Mouse (Mus musculus): ENCODE measurements around the gene Zcchc10. TPM values are rescaled to one million over a fixed set of nuclear protein-coding genes. Genes with fewer than 3 reads are reported as not detected.
"Not testable (repeated sequence)": the region's sequence is repeated elsewhere in the genome, so short reads cannot be mapped to it uniquely, and the experiment has no call there.

The Zcchc10 gene
- 28.6 and 30.1 TPM in 2 replicates for polyA plus RNA-seq (2015; fragmentation: Nextera tagmentation; extraction: Ambion mirVana)

DNA sequence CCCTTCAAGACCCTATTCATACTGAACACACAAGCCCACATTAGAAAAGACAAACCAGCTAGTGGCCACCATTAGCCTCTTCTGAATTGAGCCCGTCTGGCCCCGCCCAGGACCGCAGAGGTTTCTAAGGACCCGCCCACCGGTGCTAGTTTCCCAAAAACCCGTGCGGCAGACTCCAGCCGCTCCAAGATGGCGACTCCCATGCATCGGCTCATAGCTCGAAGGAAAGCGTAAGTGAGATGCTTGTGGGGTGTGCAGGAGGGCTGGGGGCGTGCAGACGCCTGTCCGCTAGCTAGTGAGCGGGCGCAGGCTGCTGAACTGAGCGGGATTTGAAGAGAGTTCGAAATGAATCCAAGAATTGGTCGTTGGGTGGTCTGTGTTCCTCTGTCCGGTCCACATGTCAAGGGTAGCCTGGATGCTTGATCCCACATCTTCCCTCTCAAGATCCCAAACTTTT is at the start of gene Zcchc10:
Zcchc10 (plus strand) TSS at position 168 of the 457 bp plus-strand sequence.
- DNase-seq (ENCODE audit: low spot score) = peak; percentile 83

DNA sequence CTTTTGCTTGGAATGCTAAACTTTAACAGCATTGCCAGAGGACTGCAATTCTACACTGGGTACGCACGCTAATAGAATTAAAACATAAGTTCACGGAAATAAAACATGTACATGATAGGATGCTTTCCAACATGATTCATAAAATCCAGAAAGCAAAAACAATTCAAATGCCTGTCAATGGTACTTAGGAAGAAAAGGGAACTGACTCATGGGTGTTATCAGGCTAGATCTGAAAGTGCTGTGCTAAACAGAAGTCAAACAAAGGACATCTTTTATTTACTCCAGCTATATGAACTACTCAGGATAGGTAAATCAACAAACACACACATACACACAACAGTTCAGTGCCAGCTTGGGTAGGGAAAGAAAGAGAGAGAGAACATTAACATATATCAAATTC is 49.1 kb upstream of the Zcchc10 start:
- DNase-seq (ENCODE audit: low spot score) = no peak

DNA sequence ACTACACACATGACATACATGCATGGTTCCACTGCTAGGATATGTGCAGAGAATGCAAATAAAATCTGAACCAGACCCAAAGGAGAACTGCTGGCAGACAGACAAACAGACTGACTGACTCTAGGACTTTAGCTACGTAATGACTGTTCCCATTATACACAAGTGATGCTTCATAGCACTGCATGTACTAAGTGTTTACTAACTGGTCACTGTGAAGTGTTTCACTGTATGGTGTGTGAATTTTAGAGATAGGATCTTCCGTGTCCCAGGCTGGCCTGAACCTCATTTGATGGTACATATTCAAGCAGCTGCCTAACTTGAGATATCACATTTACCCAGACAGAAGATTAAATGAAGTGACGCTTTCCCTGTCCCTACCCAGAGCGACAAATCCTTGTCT is 46.1 kb upstream of the Zcchc10 start:
- no peak for DNase-seq (ENCODE audit: low spot score)

DNA sequence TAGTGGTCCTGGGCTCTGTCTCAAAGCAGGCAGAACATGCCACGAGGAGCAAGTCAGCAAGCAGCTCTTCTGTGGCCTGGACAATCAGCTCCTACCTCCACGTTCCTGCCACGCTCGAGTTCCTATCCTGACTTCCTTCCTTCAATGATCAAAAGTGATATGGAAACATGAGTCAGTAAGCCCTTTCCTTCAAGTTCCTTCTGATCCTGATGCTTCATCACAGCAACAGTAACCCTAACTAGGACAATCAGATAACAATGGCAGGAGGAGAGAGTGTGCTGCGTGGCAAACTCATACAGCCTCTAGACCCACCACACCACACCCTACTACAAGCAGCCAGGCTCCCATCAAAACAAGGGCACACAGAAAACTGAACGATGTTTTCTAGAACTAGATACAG is 38.6 kb upstream of the Zcchc10 start:
- no peak for DNase-seq (ENCODE audit: low spot score)

DNA sequence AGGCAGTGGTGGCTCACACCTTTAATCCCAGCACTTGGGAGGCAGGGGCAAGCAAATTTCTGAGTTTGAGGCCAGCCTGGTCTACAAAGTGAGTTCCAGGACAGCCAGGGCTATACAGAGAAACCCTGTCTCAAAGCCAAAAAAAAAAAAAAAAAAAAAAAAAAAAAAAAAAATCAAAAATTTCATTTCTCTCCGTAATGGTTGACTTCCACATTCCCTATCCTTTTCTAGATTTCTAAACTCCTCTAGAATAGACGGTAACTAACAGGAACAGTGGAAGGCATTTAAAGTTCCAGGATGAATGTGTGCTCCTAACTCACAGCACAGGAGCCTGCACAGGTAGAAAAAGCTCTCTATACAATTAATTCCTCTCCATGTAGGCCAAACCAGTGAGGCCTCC is 34.3 kb upstream of the Zcchc10 start:
- not testable (repeated sequence) for DNase-seq (ENCODE audit: low spot score)

DNA sequence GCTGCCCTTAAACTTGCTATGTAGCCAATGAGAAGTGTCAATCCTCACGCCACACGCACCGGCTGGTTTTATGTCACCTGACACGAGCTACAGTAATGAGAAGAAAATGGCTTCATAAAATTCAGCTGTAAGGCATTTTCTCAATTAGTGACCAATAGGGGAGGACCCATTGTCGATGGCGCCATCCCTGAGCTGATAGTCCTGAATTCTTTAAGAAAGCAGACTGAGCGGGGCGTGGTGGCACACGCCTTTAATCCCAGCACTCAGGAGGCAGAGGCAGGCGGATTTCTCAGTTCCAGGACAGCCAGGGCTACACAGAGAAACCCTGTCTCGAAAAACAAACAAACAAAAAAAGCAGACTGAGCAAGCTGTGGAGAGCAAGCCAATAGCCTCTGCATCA is 33.6 kb upstream of the Zcchc10 start:
- DNase-seq (ENCODE audit: low spot score) = no peak

DNA sequence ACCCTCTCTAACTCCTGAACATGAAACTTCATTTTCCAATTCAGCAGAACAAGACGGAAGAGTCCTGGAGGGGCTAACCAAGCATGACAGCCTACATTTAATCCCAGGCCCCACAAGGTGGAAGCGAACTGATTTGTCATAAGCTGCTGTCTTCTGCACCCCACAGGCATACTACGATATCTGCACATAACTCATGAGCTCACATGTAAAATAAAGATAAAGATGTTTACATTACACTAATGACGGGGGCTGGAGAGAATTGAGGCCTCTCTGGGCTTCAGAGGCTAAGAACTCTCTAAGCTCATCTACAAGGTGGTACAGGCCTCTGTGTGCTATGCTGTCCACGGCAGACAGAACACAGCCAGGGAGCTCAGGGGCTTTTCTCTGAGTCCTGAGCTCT is 30.0 kb upstream of the Zcchc10 start:
- DNase-seq (ENCODE audit: low spot score) = no peak

DNA sequence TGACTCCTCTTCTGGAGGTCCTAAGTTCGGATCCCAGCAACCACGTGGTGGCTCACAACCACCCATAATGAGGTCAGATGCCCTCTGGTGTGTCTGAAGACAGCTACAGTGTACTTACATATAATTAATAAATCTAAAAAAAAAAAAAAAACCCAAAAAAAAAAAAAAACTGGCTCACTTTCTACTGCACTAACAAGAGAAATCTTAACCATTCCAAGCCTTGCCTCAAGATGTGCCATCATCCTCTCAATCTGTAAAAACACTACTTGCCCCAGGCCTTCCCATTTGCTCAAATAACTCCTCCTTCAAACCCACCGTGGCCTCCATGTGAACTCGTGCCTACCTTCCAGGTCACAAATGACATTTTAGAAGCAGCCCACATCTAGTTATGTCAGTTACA is 27.6 kb upstream of the Zcchc10 start:
- no peak for DNase-seq (ENCODE audit: low spot score)

DNA sequence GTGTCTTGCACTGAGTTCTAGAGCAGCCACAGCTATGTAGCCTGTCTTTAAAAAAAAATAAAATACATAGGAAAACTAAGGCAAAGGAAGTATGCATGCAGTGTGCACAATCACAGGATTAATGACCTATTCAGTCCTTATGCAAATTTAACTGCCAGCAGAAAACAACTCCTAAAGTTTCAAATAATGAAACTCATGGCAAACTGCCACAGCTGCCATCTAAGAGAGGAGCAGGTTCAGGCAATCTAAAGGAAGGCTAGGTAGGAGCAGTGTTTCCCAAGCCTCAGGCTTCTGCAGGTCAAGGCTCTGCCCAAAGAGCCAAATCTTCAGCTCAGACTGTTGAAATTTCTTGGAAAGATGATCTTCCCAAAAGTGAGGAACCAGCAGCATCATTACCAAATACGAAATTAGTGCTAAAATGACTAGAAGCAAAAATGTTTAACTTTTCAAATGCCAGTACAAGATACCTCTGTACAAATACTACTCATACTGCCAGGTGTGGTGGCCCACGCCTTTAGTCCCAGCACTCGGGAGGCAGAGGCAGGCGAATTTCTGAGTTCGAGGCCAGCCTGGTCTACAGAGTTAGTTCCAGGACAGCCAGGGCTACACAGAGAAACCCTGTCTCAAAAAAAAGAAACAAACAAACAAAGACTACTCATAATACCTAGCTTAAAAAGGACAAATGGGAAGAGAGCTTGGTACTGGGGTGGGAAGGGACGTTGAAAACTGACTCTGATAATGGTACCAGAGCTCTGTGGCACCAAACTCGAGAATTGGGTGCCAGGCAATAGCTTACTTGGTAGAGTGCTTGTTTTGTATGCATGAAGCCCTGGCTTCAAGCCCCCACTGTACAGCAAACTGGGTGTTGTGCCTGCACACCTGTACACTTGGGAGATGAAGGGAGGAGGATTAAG is 26.3 kb upstream of the Zcchc10 start:
- DNase-seq (ENCODE audit: low spot score) = no peak

DNA sequence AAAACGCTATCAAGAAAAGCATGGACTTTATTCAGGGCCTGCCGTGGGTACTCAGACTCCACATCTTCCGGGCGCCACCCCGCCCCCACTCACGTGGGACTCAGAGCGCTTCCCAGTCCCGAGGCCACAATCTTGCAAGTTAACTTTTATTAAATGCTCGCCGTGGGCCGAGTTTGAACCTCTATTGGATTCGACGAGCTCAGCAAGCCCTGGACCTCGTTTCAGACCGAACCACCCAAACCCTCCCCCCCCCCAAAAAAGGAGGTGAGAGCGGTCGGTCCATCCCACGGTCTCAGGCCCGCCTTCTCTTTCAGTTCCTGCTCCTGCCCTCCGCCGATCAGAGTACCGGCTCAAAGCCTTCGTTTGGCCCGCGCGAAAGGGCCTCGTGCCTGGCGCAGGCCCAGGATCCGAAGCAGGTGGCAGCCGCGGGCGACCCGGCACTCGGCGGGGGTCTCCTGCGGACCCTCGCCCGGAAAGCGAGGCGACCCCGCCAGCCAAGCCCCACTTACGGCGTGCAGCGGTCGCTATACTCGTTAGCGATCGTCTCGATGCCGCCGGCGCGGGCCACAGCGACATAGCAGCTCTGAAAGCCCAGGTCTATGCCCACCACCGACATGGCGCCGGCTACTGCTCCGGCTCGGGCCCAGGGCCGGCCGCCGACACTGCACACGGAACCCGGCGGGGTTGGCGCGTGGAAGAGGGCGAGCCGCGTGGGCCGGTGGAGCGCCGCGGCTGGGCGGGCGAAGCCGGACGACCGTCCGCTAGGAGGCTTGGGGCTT is 24.7 kb upstream of the Zcchc10 start:
- DNase-seq (ENCODE audit: low spot score) = peak; percentile 67

DNA sequence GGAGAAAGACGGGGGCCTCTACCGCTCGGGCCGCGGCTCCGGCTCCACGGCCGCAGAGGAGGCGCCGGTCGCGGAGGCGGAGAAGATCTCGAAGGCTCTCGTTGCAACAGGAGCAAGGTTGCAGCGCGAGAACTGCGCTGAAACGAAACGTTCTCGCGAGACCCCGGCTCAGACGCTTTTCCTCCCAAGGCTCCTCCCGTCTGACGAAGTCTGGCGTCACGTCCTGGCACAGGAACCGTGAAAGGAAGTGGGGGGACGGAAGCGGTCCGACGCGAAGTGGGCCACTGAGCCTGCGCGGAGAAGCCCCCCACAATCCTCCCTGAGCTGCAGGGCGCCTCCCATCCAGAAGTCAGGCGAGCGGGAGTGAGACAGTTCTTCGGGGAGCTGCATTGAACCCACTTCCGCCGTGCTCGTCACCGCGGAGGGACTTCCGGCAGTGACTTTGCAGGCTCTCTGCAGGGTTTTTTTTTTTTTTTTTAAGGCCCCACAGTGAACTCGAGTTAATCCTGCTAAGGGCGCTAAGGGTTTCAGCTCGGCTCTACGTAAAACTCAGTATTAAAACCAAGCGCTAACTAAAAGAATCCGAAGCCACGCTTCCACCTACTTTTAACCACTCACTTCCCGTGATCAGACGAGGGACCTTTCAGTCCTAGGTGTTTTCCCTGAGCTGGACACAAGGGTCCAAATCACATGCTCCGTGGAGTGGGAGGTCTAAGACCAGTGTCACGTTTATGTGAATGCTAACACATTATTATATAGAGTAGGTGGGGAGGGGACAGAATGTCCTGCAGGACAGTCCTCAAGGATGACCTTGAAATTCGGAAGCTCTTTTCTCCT is 23.9 kb upstream of the Zcchc10 start, which contains the start of gene Hspa4:
Hspa4 (minus strand) TSS at position 128 of the 837 bp plus-strand sequence.
- DNase-seq (ENCODE audit: low spot score) = peak; percentile 100

DNA sequence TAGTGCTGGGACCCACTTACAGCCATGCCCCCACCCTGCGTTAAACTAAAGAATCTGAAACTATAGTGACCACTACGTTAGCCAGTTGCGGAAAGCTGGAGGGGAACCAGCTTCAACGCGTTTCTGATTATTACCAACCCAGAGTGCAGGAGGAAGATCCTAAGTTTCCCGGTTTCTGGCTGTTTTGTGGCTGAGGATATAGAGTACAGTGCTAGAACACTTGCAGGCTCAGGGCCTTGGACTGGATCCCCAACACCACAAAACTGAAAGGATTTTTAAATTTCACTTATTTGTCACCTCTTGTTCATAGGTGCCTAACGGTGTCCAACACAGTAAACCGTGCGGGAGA is 23.3 kb upstream of the Zcchc10 start:
- DNase-seq (ENCODE audit: low spot score) = no peak

DNA sequence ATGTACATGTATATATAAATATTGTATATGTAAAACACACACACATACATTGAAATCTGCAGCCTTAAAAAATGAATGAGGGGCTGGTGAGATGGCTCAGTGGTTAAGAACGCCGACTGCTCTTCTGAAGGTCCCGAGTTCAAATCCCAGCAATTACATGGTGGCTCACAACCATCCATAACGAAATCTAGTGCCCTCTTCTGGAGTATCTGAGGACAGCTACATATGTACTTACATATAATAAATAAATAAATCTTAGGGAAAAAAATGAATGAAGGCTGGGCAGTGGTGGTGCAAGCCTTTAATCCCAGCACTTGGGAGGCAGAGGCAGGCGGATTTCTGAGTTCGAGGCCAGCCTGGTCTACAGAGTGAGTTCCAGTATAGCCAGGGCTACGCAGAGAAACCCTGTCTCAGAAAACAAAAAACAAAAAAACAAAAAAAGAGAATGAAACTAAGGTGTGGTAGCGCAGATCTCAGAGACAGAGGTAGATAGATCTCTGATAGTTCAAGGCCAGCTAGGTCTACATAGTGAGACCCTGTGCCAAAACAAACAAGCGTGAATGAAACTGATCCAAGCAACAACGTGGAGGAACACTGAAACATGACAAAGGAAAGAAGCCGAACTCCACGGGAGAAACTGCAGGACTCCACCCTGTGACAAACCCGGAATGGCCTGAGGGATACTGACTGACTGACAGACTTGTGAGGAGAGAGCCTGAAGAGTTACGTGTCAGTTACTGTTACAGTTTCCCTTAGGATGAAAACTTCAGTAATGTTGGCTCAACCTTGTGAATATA is 20.2 kb upstream of the Zcchc10 start:
- no peak for DNase-seq (ENCODE audit: low spot score)

DNA sequence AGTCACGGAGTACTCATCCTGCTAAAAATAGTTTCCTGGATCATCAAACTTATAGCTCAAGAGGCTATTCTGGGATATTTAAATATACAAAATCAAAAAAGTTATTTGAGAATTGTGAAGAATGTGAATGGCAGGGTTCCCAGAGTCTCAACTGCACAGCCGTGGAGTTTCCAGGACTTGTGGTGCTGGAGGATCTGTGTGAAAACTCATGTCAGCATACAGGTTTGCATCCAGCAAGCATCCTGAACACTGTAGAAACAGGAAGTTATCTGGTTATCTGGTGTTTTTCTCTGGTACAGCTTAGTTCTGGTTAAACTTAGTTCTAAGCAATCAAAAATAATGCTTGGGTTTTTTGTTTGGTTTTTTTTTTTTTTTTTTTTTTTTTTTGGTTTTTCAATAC is 17.5 kb upstream of the Zcchc10 start:
- no peak for DNase-seq (ENCODE audit: low spot score)

DNA sequence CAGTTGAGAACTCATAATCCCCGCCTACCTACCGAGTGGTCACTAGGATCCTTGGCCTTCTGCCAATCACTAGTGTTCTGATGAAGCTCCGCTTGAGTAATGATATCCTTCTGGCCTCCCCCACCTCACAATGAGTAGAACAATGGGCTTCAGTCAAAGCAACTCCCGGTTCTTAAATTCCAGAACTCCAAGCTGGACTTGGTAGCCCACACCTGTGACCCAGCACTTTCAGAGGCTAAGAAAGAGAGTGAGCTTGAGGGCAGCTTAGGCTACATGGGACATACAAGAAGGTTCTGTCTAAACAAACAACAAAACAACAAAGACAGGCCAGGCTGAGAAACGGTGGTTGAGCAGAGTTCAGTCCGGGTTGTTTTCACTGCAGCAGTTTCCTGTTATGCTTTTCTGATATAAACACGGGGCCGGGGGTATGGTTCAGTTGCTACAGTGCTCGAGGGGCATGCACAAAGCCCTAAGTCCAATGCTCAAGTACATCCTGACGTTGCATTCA is 16.9 kb upstream of the Zcchc10 start:
- DNase-seq (ENCODE audit: low spot score) = no peak

DNA sequence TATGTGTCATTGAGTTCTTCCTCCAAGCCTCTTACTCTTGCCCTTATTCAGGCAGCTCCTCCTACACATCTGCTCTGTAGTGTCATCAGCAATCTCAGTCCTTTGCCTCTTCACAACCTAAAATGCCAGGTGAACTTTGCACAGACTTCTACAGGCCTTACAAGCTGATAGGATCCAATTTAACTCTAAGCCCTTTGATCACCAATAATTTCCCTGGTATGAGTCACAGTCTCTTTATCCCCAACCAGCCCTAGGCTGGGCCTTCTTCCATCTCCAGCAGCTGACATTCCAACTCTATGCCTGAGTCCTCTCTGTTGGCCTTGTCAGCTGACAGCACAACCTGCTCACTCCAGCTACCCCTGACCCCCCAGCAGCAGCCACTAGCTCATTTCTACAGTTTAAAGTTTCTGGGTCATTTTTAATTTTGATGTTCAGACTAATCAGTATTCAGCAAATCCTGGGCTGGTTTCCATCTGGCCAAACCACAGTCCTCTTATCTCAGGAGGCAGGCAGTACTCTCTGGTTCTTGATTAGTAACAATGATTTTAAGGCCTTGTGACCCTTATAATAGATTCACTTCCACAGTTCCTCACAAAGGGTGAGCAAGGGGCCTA is 16.1 kb upstream of the Zcchc10 start:
- DNase-seq (ENCODE audit: low spot score) = no peak

DNA sequence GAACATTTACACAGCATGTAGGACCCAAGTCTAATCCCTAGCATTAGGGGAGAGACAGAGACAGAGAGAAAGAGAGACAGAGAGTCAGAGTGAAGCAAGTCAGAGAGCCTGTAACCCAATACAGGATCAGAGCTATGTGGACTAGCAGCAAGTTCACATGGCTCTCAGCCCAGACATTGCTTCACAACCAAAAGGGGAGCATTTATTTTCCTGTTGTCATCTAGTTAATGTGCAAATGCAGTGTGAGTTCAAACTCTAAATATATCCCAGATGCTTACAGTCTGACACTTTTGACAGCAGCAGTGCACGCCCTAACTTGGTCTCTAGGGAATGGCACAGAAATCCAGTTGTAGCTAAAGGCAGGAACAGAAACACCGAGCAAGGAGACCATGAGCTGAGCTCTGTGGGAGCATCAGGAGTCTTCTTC is 15.6 kb upstream of the Zcchc10 start:
- DNase-seq (ENCODE audit: low spot score) = no peak

DNA sequence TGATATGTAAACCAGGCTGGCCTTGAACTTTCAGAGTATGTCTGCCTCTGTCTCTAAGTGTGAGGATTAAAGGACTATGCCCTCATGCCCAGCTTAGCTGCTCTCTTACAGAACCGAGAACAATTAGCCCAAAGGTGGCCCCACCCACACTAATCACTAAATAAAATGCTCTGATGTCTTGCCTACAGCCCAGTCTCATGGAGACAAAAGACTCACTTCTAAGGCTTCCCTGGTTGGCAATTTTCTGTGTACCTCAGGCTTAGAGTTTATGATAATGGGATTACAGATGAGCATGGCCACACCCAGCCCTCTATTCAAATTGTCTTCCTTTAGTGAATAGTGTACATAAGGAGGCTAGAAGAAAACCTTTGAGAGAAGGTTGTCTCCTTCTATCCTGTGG is 13.1 kb upstream of the Zcchc10 start:
- no peak for DNase-seq (ENCODE audit: low spot score)

DNA sequence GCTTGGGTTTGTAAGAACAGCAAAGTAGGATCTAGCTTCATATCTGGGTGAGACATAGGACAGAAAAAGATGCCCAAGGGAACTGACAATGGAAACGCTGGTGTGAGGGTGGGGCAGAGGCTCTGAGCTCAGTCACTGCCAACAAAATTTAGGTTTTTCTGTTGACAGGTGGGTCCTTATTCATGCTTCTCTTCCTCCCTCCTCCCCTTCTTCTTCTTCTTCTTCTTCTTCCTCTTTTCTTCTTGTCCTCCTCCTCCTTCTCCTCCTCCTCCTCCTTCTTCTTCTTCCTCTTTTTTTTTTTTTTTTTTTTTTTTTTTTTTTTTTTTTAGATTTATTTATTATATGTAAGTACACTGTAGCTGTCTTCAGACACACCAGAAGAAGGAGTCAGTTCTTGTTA is 11.7 kb upstream of the Zcchc10 start:
- DNase-seq (ENCODE audit: low spot score) = not testable (repeated sequence)

DNA sequence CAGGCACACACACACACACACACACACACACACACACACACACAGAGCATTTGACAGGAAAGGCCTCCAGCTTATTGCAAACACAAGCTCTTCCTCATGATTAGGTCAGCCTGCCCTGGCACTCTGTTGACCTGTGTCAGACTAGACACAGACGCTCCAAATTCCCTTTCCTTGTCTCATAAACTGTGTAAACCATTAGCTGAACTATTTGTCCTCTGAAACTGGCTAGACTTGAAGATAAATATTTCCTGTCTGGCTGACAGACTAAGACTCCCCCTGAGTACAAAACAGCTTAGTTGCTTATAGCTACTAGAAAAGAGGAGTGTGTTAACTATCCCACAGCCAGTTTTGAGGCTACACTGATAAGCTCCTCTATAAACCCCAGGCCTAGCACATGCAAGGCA is 9.7 kb upstream of the Zcchc10 start:
- DNase-seq (ENCODE audit: low spot score) = no peak
